Mouse (Mus musculus): ENCODE measurements around the gene Ankrd6. TPM values are rescaled to one million over a fixed set of nuclear protein-coding genes. Genes with fewer than 3 reads are reported as not detected.

Ankrd6 gene
- total RNA-seq, 2 experiments from 2014 or later: 7.6 to 10.0 TPM

GRCm38 (mm10) chr4:32789020-32789419 lies 161.6 kb downstream of the Ankrd6 start:
- DNase-seq (ENCODE audit: low spot score in 2 of 2): no peak

- no peak for DNase-seq (ENCODE audit: low spot score in 2 of 2)
Observed at GRCm38 (mm10) chr4:32787110-32787509, 163.5 kb downstream of the Ankrd6 start.

- no peak for DNase-seq (ENCODE audit: low spot score in 2 of 2)
Observed at GRCm38 (mm10) chr4:32779996-32780395, 170.6 kb downstream of the Ankrd6 start.

- DNase-seq (ENCODE audit: low spot score in 2 of 2): no peak
Observed at GRCm38 (mm10) chr4:32770284-32770810, 180.3 kb downstream of the Ankrd6 start.

GRCm38 (mm10) chr4:32768046-32768445 lies 182.6 kb downstream of the Ankrd6 start:
- DNase-seq (ENCODE audit: low spot score in 2 of 2): no peak

GRCm38 (mm10) chr4:32767471-32767870 lies 183.2 kb downstream of the Ankrd6 start:
- no peak for DNase-seq (ENCODE audit: low spot score in 2 of 2)

GRCm38 (mm10) chr4:32757430-32757829 lies 193.2 kb downstream of the Ankrd6 start:
- no peak for DNase-seq (ENCODE audit: low spot score in 2 of 2)

Other genes with a start within 250 kb of the Ankrd6 start
- 10 to 100 TPM; 61.0 to 65.9 TPM for gene Lyrm2, start 150.6 kb downstream of the Ankrd6 start, total RNA-seq (2021)
- 10 to 100 TPM in 1 of 2 experiments, 1 to 10 TPM in 1; 9.0 to 10.7 TPM for gene Rragd, start 32.2 kb upstream of the Ankrd6 start, total RNA-seq (2021)
- gene Ube2j1, start 80.6 kb upstream of the Ankrd6 start, total RNA-seq (2021): 10 to 100 TPM; 63.1 to 65.9 TPM
- not detected for gene Gabrr2, start 112.2 kb upstream of the Ankrd6 start, total RNA-seq (2021)
- under 1 TPM; 0.17 TPM for gene Gabrr1, start 181.7 kb upstream of the Ankrd6 start, total RNA-seq (2021)
- gene Pm20d2, start 238.9 kb upstream of the Ankrd6 start, total RNA-seq (2021): 10 to 100 TPM; 58.0 to 60.0 TPM

Measured in adrenal gland, postnatal 4 days (tissue).